Mouse (Mus musculus): ENCODE results near the gene Psg18. TPM values are rescaled to one million over a fixed set of nuclear protein-coding genes. Genes with fewer than 3 reads are reported as not detected.
"Not testable (repeated sequence)": the region's sequence is repeated elsewhere in the genome, so short reads cannot be mapped to it uniquely, and the experiment has no call there.

The Psg18 gene
- not detected in 2 replicates for polyA plus RNA-seq (2014; fragmentation: Nextera tagmentation; extraction: Ambion mirVana)

DNA sequence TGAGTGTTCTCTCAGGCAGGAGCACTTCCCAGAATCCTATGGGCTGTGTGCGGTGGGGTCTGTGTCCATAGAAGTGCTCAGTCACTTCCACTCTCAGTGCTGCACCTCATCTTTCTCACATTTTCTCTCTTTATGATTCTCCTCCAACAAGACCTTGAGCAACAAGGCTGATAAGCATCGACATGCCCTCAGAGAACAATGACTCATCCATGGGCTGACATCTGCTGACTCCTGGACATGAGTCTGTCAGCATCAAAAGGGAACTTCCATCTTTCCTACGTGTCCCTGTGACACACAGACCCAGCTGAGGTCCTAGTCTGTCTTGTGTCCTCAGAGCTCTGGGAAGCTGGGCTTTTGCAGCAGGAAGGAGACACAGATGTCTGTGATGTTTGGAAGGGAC, at the start of gene Psg18:
Gene Psg18 (minus strand): TSS at position 101 of the 400 bp plus-strand sequence.
- WGBS = 78% methylated on average over 3 of the region's 3 CpGs
- H3K4me2 ChIP-seq (ENCODE audit: low read depth, severe bottlenecking) = not testable (repeated sequence)

DNA sequence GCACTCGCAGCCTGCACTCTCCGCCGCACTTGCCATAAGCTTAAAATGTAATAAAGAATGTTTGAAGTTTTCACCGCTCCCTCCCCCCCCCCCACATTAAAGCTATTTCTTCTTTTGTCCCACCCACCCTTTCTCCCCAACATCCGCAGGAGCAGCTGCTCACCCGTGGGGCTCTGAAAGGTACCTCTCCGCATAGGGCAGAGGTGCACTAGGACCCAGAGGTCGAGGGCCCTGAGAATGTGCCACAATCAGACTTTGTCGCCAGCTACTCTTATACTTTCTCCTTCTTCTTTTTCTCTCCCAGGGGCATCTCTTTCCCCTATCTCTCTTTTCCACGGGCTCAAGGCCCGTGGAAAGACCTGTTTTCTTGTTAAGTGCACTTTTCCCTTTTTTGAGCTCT, 48.6 kb upstream of the Psg18 start:
- no peak overlapping the region for H3K27ac ChIP-seq (replicated peaks; ENCODE audit: low read depth, low read length)
- H3K9ac ChIP-seq (ENCODE audit: low read length) = no peak overlapping the region
- H3K4me1 ChIP-seq (ENCODE audit: control insufficient read depth, insufficient read depth, low read length) = no peaks in the 10 kb centered on the region
- DNase-seq (ENCODE audit: low spot score) (no peak), ATAC-seq (ENCODE audit: insufficient number of reproducible peaks, low FRiP score, low TSS enrichment, low read depth) (no peak)
- no peaks in the 10 kb centered on the region for H3K36me3 ChIP-seq (ENCODE audit: control insufficient read depth, insufficient read depth, low read length)
- H3K4me3 ChIP-seq (ENCODE audit: low read depth, low read length) = no peak overlapping the region
- WGBS = 42% methylated on average over 11 of the region's 11 CpGs
- H3K27me3 ChIP-seq (ENCODE audit: control insufficient read depth, insufficient read depth, low read length) = no peaks in the 10 kb centered on the region
- H3K4me2 ChIP-seq (ENCODE audit: low read depth, severe bottlenecking) = no peak overlapping the region
- peaks cover 8% of the 10 kb centered on the region for H3K9me3 ChIP-seq (ENCODE audit: control insufficient read depth, low read length)

More for the DNA sequence above, at the start of gene Psg18:
- ATAC-seq (ENCODE audit: insufficient number of reproducible peaks, low FRiP score, low TSS enrichment, low read depth); DNase-seq (ENCODE audit: low spot score); H3K9ac ChIP-seq (ENCODE audit: low read length); H3K27ac ChIP-seq (replicated peaks; ENCODE audit: low read depth, low read length); H3K4me3 ChIP-seq (ENCODE audit: low read depth, low read length); H3K36me3 ChIP-seq (ENCODE audit: control insufficient read depth, insufficient read depth, low read length); H3K4me1 ChIP-seq (ENCODE audit: control insufficient read depth, insufficient read depth, low read length); H3K9me3 ChIP-seq (ENCODE audit: control insufficient read depth, low read length); H3K27me3 ChIP-seq (ENCODE audit: control insufficient read depth, insufficient read depth, low read length): not testable (repeated sequence)

DNA sequence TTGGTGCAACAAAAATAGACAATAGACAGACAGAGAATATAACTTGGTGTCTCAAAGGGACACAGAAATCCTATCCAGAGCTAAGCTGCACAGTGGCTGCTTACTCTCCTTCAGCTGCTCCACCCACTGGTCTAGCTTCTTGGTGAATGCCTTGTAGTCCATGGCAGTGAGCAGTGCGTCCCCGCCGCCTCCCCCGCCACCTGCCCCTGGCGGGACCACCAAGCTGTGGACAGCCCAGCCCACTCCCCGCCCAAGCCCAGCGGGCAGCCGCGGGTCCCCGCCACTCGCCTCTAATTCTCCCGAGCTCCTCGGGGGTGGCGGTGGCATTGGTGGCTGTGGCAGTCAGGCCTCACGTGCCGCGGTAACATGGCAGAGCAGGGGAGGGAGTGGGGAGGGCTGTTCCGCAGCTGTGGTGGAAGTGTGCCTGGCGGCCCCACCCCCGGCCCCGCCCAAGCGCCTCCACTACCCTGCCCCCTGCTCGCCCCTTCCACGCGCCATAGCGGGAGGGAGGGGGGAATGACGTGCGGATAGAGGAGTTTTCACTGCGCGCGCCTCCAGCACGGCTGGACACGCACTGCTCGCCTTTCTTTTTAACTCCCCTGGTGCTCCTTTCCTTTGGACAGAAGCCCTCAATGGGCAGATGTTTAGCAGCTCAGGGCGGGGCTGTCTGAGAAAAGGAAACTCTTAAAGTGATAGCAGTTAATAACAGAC, 47.9 kb upstream of the Psg18 start:
- Histone ChIP-seq H3K9me3 (ENCODE audit: control insufficient read depth, low read length) (peaks cover 8% of the 10 kb centered on the region), H3K4me2 (ENCODE audit: low read depth, severe bottlenecking) (no peak overlapping the region)

DNA sequence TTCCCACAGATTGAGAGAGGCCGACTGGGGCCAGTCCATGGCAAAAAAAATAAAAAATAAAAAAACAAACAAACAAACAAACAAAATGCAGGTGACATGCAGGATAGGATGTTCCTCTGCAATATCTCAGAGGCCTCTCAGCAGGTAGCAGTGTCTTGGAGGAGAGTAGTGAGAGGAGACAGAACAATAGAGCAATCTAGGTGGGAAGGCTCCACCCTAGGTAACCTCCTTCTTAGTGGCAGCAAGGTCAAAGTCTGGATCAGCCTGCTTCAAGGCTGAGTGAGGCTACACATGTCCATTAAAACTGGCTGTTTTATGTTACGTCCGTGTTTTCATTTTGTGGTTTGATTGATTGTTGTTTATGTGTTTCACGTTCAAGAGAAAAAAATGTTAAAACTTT, 36.7 kb upstream of the Psg18 start:
- WGBS = 87% methylated on average over 4 of the region's 4 CpGs
- not testable (repeated sequence) for H3K9ac ChIP-seq (ENCODE audit: low read length)

More for the DNA sequence above, 47.9 kb upstream of the Psg18 start:
- no peak overlapping the region for H3K9ac ChIP-seq (ENCODE audit: low read length)
- no peaks in the 10 kb centered on the region for H3K27me3 ChIP-seq (ENCODE audit: control insufficient read depth, insufficient read depth, low read length)
- no peak for DNase-seq (ENCODE audit: low spot score)
- H3K4me3 ChIP-seq (ENCODE audit: low read depth, low read length) = no peak overlapping the region
- no peak for ATAC-seq (ENCODE audit: insufficient number of reproducible peaks, low FRiP score, low TSS enrichment, low read depth)
- H3K4me1 ChIP-seq (ENCODE audit: control insufficient read depth, insufficient read depth, low read length) = no peaks in the 10 kb centered on the region
- no peaks in the 10 kb centered on the region for H3K36me3 ChIP-seq (ENCODE audit: control insufficient read depth, insufficient read depth, low read length)
- WGBS = 31% methylated on average over 29 of the region's 35 CpGs
- H3K27ac ChIP-seq (replicated peaks; ENCODE audit: low read depth, low read length) = no peak overlapping the region

DNA sequence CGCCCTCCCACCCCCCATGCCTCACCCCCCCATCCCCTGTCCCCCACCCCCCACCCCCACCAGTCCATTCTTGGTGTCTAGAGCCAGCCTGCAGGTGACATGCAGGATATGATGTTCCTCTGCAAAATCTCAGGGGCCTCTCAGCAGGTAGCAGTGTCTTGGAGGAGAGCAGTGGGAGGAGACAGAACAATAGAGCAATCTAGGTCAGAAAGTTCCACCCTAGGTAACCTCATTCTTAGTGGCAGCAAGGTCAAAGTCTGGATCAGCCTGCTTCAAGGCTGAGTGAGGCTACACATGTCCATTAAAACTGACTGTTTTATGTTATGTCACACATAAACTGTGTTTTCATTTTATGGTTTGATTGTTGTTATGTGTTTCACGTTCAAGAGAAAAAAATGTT, 23.5 kb upstream of the Psg18 start:
- H3K9me3 ChIP-seq (ENCODE audit: control insufficient read depth, low read length) = peaks cover 7% of the 10 kb centered on the region
- no peaks in the 10 kb centered on the region for H3K27me3 ChIP-seq (ENCODE audit: control insufficient read depth, insufficient read depth, low read length)
- H3K4me3 ChIP-seq (ENCODE audit: low read depth, low read length) = no peak overlapping the region
- no peak overlapping the region for H3K9ac ChIP-seq (ENCODE audit: low read length)
- H3K36me3 ChIP-seq (ENCODE audit: control insufficient read depth, insufficient read depth, low read length) = no peaks in the 10 kb centered on the region
- no peak overlapping the region for H3K4me2 ChIP-seq (ENCODE audit: low read depth, severe bottlenecking)
- 79% methylated on average over 1 of the region's 2 CpGs for WGBS
- no peak overlapping the region for H3K27ac ChIP-seq (replicated peaks; ENCODE audit: low read depth, low read length)
- DNase-seq (ENCODE audit: low spot score) (no peak), ATAC-seq (ENCODE audit: insufficient number of reproducible peaks, low FRiP score, low TSS enrichment, low read depth) (no peak)
- no peaks in the 10 kb centered on the region for H3K4me1 ChIP-seq (ENCODE audit: control insufficient read depth, insufficient read depth, low read length)

More for the DNA sequence above, 36.7 kb upstream of the Psg18 start:
- not testable (repeated sequence) for H3K27me3 ChIP-seq (ENCODE audit: control insufficient read depth, insufficient read depth, low read length); H3K36me3 ChIP-seq (ENCODE audit: control insufficient read depth, insufficient read depth, low read length); DNase-seq (ENCODE audit: low spot score); ATAC-seq (ENCODE audit: insufficient number of reproducible peaks, low FRiP score, low TSS enrichment, low read depth); H3K4me2 ChIP-seq (ENCODE audit: low read depth, severe bottlenecking); H3K27ac ChIP-seq (replicated peaks; ENCODE audit: low read depth, low read length); H3K9me3 ChIP-seq (ENCODE audit: control insufficient read depth, low read length); H3K4me1 ChIP-seq (ENCODE audit: control insufficient read depth, insufficient read depth, low read length); H3K4me3 ChIP-seq (ENCODE audit: low read depth, low read length)

DNA sequence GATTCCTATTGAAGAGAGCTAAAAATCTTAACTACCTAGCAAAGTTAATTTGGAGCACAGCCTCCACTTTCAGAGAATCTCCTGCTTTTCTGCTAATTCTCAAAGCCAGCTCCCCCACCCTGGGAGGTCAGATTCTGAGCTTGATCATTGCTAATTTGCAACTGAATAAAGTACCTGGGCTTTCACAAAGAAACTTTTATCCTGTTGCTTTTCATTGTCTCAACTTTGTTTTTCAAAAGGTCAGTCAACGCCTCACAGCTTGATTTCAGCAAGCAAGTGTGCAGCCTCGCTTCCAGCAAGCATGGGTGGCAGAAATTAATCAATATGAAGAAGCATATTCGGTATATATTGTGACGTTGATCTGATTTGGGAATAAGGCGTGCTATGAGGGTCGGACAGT, 19.4 kb downstream of the Psg18 start:
- H3K9me3 ChIP-seq (ENCODE audit: control insufficient read depth, low read length) = peaks cover 10% of the 10 kb centered on the region; the same call in 1 of the 2 replicates

More for the DNA sequence above, 19.4 kb downstream of the Psg18 start:
- H3K4me1 ChIP-seq (ENCODE audit: control insufficient read depth, insufficient read depth, low read length); H3K9ac ChIP-seq (ENCODE audit: low read length); DNase-seq (ENCODE audit: low spot score); H3K4me3 ChIP-seq (ENCODE audit: low read depth, low read length); H3K27me3 ChIP-seq (ENCODE audit: control insufficient read depth, insufficient read depth, low read length); H3K27ac ChIP-seq (replicated peaks; ENCODE audit: low read depth, low read length); H3K4me2 ChIP-seq (ENCODE audit: low read depth, severe bottlenecking); ATAC-seq (ENCODE audit: insufficient number of reproducible peaks, low FRiP score, low TSS enrichment, low read depth); H3K36me3 ChIP-seq (ENCODE audit: control insufficient read depth, insufficient read depth, low read length): not testable (repeated sequence)
- 77% methylated on average over 6 of the region's 6 CpGs for WGBS

Other genes starting within 250 kb of the Psg18 start
- not detected in 2 replicates for gene Igfl3, start 178.5 kb downstream of the Psg18 start, polyA plus RNA-seq (2014; fragmentation: Nextera tagmentation; extraction: Ambion mirVana)
- not detected in 2 replicates for gene Mill1, start 109.7 kb downstream of the Psg18 start, polyA plus RNA-seq (2014; fragmentation: Nextera tagmentation; extraction: Ambion mirVana)
- not detected in 2 replicates for gene Psg28, start 77.0 kb upstream of the Psg18 start, polyA plus RNA-seq (2014; fragmentation: Nextera tagmentation; extraction: Ambion mirVana)
- not detected in 2 replicates for gene Psg26, start 129.2 kb upstream of the Psg18 start, polyA plus RNA-seq (2014; fragmentation: Nextera tagmentation; extraction: Ambion mirVana)
- not detected in 2 replicates for gene Psg25, start 177.3 kb upstream of the Psg18 start, polyA plus RNA-seq (2014; fragmentation: Nextera tagmentation; extraction: Ambion mirVana)
- not detected in 2 replicates for gene Psg27, start 212.3 kb upstream of the Psg18 start, polyA plus RNA-seq (2014; fragmentation: Nextera tagmentation; extraction: Ambion mirVana)

All from limb, embryonic 11.5 days (tissue).